Mouse (Mus musculus) thymus, postnatal 4 days (tissue): ENCODE data around the gene Ikzf5.

Source experiments
- DNase-seq: peaks from one replicate; pipeline ENCODE4 v3.0.0; 2021

Ikzf5 gene

DNA sequence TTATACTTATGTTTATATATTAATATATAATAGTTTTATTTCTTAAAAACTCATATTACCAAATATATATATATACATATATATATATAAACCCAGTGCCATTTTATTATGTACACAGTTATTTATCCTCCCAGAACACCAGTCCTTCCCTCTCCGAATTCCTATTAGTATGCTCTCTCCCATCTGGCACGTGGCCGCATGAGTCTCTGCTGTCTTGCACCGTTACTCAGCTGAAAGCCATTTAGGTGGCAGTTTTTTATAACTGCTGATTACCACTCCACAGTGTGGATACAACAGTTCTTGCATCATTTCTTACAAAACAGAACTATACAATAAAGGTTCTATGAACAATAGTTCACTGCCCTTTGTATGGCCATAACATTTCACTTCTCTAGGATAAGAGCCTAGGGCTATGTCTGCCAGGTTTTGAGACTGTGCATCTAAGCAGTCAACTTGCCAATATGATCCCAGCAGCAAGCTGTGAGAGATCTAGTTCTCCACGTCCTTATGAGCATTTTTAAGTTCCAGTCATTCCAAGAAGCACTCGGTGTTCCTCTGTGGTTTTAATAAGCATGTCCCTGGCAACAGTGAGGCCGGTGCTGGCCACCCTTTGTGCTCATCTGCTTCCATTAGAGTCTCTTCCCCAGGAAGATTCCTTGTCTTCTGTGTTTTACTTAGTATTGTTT is 64.3 kb downstream of the Ikzf5 start:
- no peak for DNase-seq
